Mouse (Mus musculus): ENCODE data around the gene Ppfia4. TPM values are rescaled to one million over a fixed set of nuclear protein-coding genes. Genes with fewer than 3 reads are reported as not detected.

The Ppfia4 gene
- polyA plus RNA-seq, 1 experiment from 2014 or later = 2.4 TPM

- ATAC-seq (ENCODE audit: insufficient read depth) (no peak), DNase-seq (no peak)
- H3K27ac ChIP-seq (ENCODE audit: low read depth) = no peak overlapping the region
- no peak overlapping the region for H3K9ac ChIP-seq
- WGBS = 87% methylated on average over 7 of the region's 7 CpGs
- TF ChIP-seq CTCF (IDR thresholded peaks at IDR 0.05; ENCODE audit: low read depth) = no peak
- no peaks in the 10 kb centered on the region for H3K9me3 ChIP-seq (ENCODE audit: low read depth, low read length)
- no peaks in the 10 kb centered on the region for H3K36me3 ChIP-seq (ENCODE audit: insufficient read depth)
- H3K4me3 ChIP-seq (ENCODE audit: low read depth, low read length) = no peak overlapping the region
- no peaks in the 10 kb centered on the region for H3K4me1 ChIP-seq (ENCODE audit: insufficient read depth)
- no peaks in the 10 kb centered on the region for H3K27me3 ChIP-seq (ENCODE audit: insufficient read depth, low read length)
- no peak overlapping the region for H3K4me2 ChIP-seq
Observed at GRCm38 (mm10) chr1:134311760-134312159, 21.0 kb downstream of the Ppfia4 start.

GRCm38 (mm10) chr1:134310729-134311128 lies 22.0 kb downstream of the Ppfia4 start:
- no peak overlapping the region for H3K9ac ChIP-seq
- no peaks in the 10 kb centered on the region for H3K4me1 ChIP-seq (ENCODE audit: insufficient read depth)
- H3K36me3 ChIP-seq (ENCODE audit: insufficient read depth) = no peaks in the 10 kb centered on the region
- H3K4me2 ChIP-seq = no peak overlapping the region
- no peak for TF ChIP-seq CTCF (IDR thresholded peaks at IDR 0.05; ENCODE audit: low read depth)
- WGBS = 91% methylated on average over 3 of the region's 3 CpGs
- H3K27me3 ChIP-seq (ENCODE audit: insufficient read depth, low read length) = no peaks in the 10 kb centered on the region
- H3K27ac ChIP-seq (ENCODE audit: low read depth) = no peak overlapping the region
- no peak overlapping the region for H3K4me3 ChIP-seq (ENCODE audit: low read depth, low read length)
- DNase-seq = no peak
- no peaks in the 10 kb centered on the region for H3K9me3 ChIP-seq (ENCODE audit: low read depth, low read length)
- ATAC-seq (ENCODE audit: insufficient read depth) = no peak

- WGBS = 79% methylated on average over 2 of the region's 2 CpGs
- Histone ChIP-seq H3K9me3 (ENCODE audit: low read depth, low read length) (no peaks in the 10 kb centered on the region), H3K27me3 (ENCODE audit: insufficient read depth, low read length) (no peaks in the 10 kb centered on the region), H3K27ac (ENCODE audit: low read depth) (no peak overlapping the region), H3K36me3 (ENCODE audit: insufficient read depth) (no peaks in the 10 kb centered on the region), H3K4me3 (ENCODE audit: low read depth, low read length) (no peak overlapping the region), H3K4me1 (ENCODE audit: insufficient read depth) (no peaks in the 10 kb centered on the region), H3K9ac (no peak overlapping the region), H3K4me2 (no peak overlapping the region)
- TF ChIP-seq CTCF (IDR thresholded peaks at IDR 0.05; ENCODE audit: low read depth) = no peak
- ATAC-seq (ENCODE audit: insufficient read depth) (no peak), DNase-seq (no peak)
Observed at GRCm38 (mm10) chr1:134310291-134310690, 22.4 kb downstream of the Ppfia4 start.

DNA sequence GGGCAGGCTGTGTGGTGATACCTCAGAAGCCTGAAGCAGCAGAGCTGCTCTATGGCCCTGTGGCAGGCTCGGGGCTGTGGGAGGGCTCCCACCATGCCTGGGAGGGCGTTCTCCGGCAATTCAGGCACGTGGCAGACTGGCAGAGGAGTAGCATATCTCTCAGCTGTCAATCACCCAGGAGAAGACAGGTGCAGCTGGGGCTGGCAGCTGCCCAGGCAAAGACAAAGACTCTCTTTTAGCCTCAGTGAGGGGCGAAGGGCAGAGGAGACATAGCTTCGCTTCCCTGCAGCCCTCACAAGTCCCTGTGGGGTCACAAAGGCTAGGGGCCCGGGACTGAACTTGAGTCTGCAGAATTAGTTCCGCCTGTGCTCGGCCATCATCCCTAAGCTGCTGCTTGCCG lies 25.3 kb downstream of the Ppfia4 start:
- Histone ChIP-seq H3K9me3 (ENCODE audit: low read depth, low read length) (no peaks in the 10 kb centered on the region), H3K4me3 (ENCODE audit: low read depth, low read length) (no peak overlapping the region), H3K27ac (ENCODE audit: low read depth) (no peak overlapping the region), H3K4me2 (no peak overlapping the region), H3K4me1 (ENCODE audit: insufficient read depth) (no peaks in the 10 kb centered on the region), H3K9ac (no peak overlapping the region), H3K36me3 (ENCODE audit: insufficient read depth) (no peaks in the 10 kb centered on the region), H3K27me3 (ENCODE audit: insufficient read depth, low read length) (no peaks in the 10 kb centered on the region)
- TF ChIP-seq CTCF (IDR thresholded peaks at IDR 0.05; ENCODE audit: low read depth) = no peak
- ATAC-seq (ENCODE audit: insufficient read depth) (no peak), DNase-seq (no peak)
- WGBS = 71% methylated on average over 10 of the region's 10 CpGs

GRCm38 (mm10) chr1:134304940-134305339 lies 27.8 kb downstream of the Ppfia4 start:
- H3K9ac ChIP-seq = no peak overlapping the region
- no peak for DNase-seq
- no peak overlapping the region for H3K27ac ChIP-seq (ENCODE audit: low read depth)
- no peak overlapping the region for H3K4me2 ChIP-seq
- no peaks in the 10 kb centered on the region for H3K4me1 ChIP-seq (ENCODE audit: insufficient read depth)
- 83% methylated on average over 9 of the region's 9 CpGs for WGBS
- no peaks in the 10 kb centered on the region for H3K36me3 ChIP-seq (ENCODE audit: insufficient read depth)
- no peak for ATAC-seq (ENCODE audit: insufficient read depth)
- H3K9me3 ChIP-seq (ENCODE audit: low read depth, low read length) = no peaks in the 10 kb centered on the region
- H3K4me3 ChIP-seq (ENCODE audit: low read depth, low read length) = no peak overlapping the region
- TF ChIP-seq CTCF (IDR thresholded peaks at IDR 0.05; ENCODE audit: low read depth) = no peak
- peaks cover 5% of the 10 kb centered on the region; the same call in 1 of the 2 replicates for H3K27me3 ChIP-seq (ENCODE audit: insufficient read depth, low read length)

- peaks cover 24% of the 10 kb centered on the region for H3K27me3 ChIP-seq (ENCODE audit: insufficient read depth, low read length)
- no peak overlapping the region for H3K9ac ChIP-seq
- H3K4me2 ChIP-seq = no peak overlapping the region
- no peaks in the 10 kb centered on the region for H3K36me3 ChIP-seq (ENCODE audit: insufficient read depth)
- H3K4me1 ChIP-seq (ENCODE audit: insufficient read depth) = no peaks in the 10 kb centered on the region
- H3K9me3 ChIP-seq (ENCODE audit: low read depth, low read length) = no peaks in the 10 kb centered on the region
- peak; percentile 63 for DNase-seq
- peak; percentile 40; the same call in 1 of the 2 replicates for ATAC-seq (ENCODE audit: insufficient read depth)
- peak overlapping the region; percentile 78 for H3K27ac ChIP-seq (ENCODE audit: low read depth)
- H3K4me3 ChIP-seq (ENCODE audit: low read depth, low read length) = no peak overlapping the region
- TF ChIP-seq CTCF (IDR thresholded peaks at IDR 0.05; ENCODE audit: low read depth) = no peak
- WGBS = 36% methylated on average over 8 of the region's 8 CpGs
Observed at GRCm38 (mm10) chr1:134302568-134303238, 30.0 kb downstream of the Ppfia4 start.

DNA sequence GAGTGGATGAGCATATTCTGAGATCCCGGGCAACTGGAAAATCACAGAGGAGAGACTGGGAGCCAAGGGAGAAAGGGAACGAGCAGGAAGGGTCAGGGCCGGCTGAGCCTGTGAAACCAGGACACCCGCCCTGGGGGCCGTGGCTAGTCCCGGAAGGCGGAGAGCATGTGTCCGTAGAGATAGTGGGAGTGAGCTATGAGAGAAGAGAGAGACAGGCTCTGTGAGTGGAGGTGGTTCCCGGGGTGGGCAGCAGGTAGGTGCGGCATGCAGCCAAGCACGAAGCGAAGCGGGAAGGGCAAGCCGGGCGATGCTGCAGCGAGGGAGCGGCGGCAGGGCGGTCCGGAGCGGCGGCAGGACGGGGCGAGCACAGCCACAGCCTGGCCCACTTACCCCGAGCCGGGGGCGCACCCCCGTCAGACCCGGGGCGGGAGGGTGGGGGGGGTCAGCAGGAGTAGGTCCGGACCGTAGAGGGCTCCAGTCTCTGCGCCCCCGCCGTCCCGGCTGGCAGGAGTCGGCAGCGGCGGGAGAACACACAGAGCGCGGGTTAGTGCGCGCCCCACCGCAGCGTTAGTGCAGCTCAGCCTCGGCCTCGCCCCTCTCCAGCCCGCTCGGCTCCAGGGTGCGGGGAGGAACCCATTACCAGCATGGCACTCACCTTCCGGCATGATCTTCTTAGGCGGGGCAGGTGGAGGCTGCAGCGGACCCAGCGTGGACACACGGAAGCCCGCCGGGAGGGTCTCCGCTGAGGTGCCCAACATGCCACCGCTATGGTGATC lies 33.9 kb downstream of the Ppfia4 start:
- WGBS = 6% methylated on average over 55 of the region's 59 CpGs
- ATAC-seq (ENCODE audit: insufficient read depth) (peak; percentile 52), DNase-seq (peak; percentile 59)
- peak overlapping the region; percentile 95 for H3K4me2 ChIP-seq
- peak overlapping the region; percentile 58 for H3K9ac ChIP-seq
- no peak for TF ChIP-seq CTCF (IDR thresholded peaks at IDR 0.05; ENCODE audit: low read depth)
- H3K4me1 ChIP-seq (ENCODE audit: insufficient read depth) = no peaks in the 10 kb centered on the region
- H3K4me3 ChIP-seq (ENCODE audit: low read depth, low read length) = peak overlapping the region; percentile 50
- H3K27me3 ChIP-seq (ENCODE audit: insufficient read depth, low read length) = peaks cover 24% of the 10 kb centered on the region
- H3K9me3 ChIP-seq (ENCODE audit: low read depth, low read length) = no peaks in the 10 kb centered on the region
- no peak overlapping the region for H3K27ac ChIP-seq (ENCODE audit: low read depth)
- no peaks in the 10 kb centered on the region for H3K36me3 ChIP-seq (ENCODE audit: insufficient read depth)

Data from lung, embryonic 14.5 days (tissue).